Mouse (Mus musculus): ENCODE results near the gene Olfml2b.
A peak's percentile ranks its signal among the peaks of the same experiment; 100 is the strongest.

Olfml2b gene

GRCm38 (mm10) chr1:170697771-170698356 lies 53.5 kb downstream of the Olfml2b start:
- DNase-seq, result no peak

DNA sequence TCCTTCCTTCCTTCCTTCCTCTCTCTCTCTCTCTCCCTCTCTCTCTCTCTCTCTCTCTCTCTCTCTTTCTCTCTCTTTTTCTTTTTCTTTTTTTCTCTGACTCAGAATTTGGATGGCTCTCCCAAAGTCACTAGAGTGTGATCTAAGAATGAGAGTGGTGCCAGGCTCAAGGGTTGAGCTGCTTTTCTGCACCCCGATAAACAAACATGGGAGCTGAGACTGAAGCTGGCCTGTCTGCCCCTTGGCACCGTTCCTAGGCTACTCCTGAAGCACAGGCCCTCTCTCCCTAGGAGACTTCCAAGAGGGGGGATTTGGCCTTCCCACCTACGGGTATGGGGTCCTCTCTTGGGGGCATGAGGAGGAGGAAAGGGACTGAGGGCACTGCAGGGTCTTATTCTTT lies 54.4 kb downstream of the Olfml2b start:
- no peak for DNase-seq

- no peak for DNase-seq
Observed at GRCm38 (mm10) chr1:170699553-170699952, 55.2 kb downstream of the Olfml2b start.

DNA sequence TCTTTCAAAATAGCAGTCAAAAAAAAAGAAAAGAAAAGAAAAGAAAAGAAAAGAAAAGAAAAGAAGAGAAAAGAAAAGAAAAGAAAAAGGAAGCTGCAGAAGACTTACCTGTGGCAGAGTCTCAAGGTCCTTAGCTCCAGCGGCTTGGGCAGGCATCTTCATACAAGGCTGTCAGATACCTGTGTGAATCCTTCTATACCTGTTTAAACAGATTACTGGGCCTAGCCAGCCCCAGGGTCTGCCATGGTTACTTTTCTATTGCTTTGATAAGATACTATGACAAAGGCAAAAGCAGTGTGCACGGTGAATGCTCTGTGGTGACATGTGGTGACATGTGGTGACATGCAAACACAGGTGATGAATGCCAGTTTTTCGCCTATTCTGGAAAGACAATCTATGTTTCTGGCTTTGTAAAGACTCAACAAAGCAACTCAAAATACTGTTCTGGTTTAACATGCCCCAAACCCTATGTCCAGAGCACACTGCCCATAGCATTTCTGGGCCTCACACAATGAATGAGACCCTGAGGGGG lies 56.2 kb downstream of the Olfml2b start:
- no peak for DNase-seq

- no peak for DNase-seq
Observed at GRCm38 (mm10) chr1:170701178-170701577, 56.8 kb downstream of the Olfml2b start.

DNA sequence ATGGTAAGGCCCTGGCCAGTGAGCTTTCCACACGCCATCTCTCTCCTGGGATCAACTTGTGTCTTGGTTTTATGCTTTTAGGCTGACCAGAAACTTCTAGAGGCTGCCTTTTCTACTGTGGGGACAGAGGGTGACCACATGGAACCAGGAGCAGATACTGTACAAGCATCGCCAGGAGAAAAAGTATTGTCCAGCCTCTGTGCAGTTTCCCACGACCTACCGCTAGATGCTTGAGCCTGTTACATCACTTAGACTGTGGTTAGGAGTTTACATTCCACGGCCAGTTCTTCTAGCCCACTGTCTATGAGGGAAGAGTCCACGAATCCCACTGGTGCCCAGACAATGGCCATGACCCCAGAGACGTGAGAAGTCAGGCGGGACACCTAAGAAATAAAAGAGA lies 57.2 kb downstream of the Olfml2b start:
- DNase-seq, result no peak

GRCm38 (mm10) chr1:170702263-170702662 lies 57.9 kb downstream of the Olfml2b start:
- DNase-seq, result no peak

DNA sequence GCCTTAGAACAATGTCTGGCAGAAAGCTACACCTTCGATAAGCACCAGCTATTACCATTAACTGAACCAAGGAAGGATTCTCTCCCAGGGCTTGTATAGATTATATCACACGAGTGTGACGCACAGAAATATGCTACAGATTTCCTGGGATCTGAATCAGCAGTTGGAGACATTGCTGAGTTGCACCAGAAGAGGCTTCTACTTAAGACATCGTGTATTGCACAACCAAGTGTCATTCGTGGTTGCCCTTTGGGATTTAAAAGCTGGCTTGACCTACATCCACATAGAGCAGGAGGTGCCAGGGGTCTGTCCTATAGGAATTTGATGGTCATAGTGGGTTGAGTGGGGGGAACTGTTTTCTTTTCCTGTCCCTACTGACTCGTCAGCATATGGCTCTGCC lies 58.6 kb downstream of the Olfml2b start:
- no peak for DNase-seq

DNA sequence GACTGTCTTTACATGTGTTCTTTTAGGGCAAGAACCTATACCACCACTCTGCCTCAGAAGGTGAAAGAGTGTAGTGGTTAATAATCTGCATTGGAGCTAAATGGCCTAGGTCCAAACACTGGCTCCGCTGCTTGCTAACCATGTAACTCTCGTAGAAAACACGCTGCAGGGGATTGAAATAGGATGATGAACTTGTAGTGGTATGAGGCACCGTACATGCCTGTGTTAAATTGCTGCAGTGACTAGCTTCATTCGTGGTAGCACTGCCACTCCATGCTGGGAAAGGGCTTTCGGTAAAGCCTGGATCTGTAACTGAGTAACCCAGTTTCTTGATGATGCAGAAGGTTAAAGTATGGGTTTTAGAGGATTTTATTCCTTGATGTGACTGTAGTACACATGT lies 59.8 kb downstream of the Olfml2b start:
- no peak for DNase-seq

DNA sequence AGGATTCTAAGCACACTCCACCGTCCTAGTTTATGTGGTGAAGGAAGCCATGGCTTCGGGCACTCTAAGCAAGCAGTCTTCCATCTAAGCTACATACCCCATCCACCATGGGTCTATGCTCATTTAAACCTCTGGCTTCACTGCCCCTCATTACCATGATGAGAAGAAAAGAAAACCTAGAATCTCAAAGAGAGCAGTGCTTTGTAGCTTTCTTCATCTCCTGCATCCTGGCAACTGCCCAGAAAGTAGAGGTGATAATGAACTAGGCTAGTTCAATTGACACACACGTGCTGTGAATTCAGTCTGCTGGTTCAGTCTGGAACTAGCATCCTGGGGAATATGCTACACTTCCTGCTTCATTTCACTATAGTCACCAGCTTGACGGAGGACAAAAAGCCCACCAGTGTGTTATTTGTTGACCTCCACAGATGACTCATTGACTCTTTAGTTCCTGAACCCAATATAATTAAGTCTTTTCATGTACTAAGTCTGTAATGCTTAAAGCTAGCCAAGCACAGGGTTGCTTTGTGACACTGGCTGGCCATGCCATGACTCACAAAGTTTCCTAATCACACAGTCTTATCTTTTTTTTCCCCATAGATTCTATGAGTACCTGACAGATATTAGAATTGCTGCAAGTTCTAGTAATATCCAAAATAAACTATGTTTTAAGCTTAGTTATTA lies 60.7 kb downstream of the Olfml2b start:
- no peak for DNase-seq

- no peak for DNase-seq
Observed at GRCm38 (mm10) chr1:170706046-170706445, 61.7 kb downstream of the Olfml2b start.

GRCm38 (mm10) chr1:170709034-170709433 lies 64.7 kb downstream of the Olfml2b start:
- DNase-seq, result no peak

- DNase-seq, result no peak
Observed at GRCm38 (mm10) chr1:170709481-170709880, 65.1 kb downstream of the Olfml2b start.

GRCm38 (mm10) chr1:170709969-170710368 lies 65.6 kb downstream of the Olfml2b start:
- DNase-seq, result no peak

DNA sequence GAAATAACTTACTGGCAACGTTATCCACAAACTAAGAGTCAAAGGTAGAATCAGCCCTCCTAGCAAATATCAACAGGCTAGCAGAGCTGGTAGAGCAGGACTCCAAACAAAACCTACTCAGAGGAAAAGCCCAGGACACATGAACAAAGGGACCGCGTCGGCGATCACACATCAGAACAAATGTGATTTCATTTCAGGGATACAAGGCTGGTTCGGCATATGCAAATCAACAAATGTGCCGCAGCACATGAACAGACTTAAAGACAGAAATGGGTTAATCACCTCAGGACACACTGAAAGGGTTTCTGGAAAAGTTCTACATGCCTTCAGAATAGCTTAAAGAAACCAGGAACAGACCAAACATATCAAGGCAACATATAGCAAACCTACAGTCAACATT lies 67.4 kb downstream of the Olfml2b start:
- DNase-seq, result no peak

- no peak for DNase-seq
Observed at GRCm38 (mm10) chr1:170717241-170717828, 73.0 kb downstream of the Olfml2b start.

DNA sequence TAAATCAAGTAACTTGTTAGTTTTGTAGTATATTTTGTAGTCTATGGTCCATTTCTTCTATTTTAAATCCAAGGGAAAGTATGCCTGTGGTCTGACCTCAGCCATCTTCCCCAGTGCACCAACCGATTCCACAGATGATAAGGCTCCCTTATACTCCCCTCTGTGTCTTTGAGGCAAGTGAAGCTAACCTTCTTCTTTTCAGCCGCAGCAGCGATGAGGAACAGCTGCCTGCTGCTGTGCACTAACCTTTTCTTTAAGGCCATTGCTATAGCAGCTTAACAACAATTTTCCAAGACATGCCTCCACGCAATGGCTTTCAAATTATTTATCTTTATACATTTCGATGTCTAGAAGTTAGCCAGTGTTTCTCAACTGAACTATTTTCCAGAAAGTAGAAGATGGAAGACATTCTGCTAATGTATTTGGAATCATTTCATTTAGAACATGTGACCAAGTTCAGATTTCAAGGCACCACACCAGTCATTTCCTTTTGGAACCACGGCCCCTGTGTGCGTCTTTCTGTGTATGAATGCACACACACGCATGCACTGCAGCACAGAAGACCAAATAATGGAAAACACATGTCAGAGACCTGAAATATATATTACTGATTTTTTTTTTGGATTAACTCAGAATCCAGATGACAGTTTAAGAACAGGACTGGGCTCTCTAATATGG lies 73.9 kb downstream of the Olfml2b start:
- DNase-seq, result no peak

DNA sequence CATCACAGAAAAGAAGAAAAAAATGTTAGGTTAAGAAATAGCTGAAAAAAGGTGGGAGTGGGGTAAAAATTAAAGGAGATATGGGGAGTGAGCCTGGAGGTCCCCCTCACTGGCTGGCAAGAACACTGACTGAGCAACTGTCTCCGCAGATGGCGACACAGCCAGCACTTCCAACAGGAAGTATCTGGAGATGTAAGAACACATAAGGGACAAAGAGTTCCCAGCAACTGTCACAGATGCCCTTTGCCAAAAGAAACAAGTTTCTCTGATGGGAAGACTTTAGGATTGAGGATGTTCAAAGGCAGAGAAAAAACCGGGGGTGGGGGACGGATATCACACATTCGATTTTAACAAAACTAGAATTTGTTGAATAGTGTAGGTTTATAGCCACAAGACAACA lies 77.2 kb downstream of the Olfml2b start:
- DNase-seq, result no peak

GRCm38 (mm10) chr1:170728524-170728923 lies 84.2 kb downstream of the Olfml2b start:
- DNase-seq, result peak; percentile 15

- DNase-seq, result no peak
Observed at GRCm38 (mm10) chr1:170729267-170729962, 85.1 kb downstream of the Olfml2b start.

GRCm38 (mm10) chr1:170731865-170732595 lies 87.7 kb downstream of the Olfml2b start:
- DNase-seq, result no peak
